Mouse (Mus musculus) lung, adult 18-20 months (tissue): Measurements from ENCODE around the gene C2cd4c.

Source experiments
- DNase-seq, 2 experiments: peaks; one replicate each; pipeline ENCODE4 v3.0.0; 2022; ENCODE audit warnings: mixed read lengths in 2 of 2

Gene C2cd4c

GRCm38 (mm10) chr10:79578276-79578675 lies 35.5 kb downstream of the C2cd4c start:
- DNase-seq = no peak

GRCm38 (mm10) chr10:79577376-79577775 lies 36.4 kb downstream of the C2cd4c start:
- no peak for DNase-seq

GRCm38 (mm10) chr10:79575754-79576153 lies 38.1 kb downstream of the C2cd4c start:
- no peak for DNase-seq

GRCm38 (mm10) chr10:79574796-79575195 lies 39.0 kb downstream of the C2cd4c start:
- no peak for DNase-seq

GRCm38 (mm10) chr10:79574350-79574749 lies 39.5 kb downstream of the C2cd4c start:
- DNase-seq = no peak

GRCm38 (mm10) chr10:79573611-79574010 lies 40.2 kb downstream of the C2cd4c start:
- no peak for DNase-seq

GRCm38 (mm10) chr10:79571314-79571713 lies 42.5 kb downstream of the C2cd4c start:
- DNase-seq = no peak

- DNase-seq = no peak
These were observed 43.9 kb downstream of the C2cd4c start for GRCm38 (mm10) chr10:79569921-79570320.

GRCm38 (mm10) chr10:79559716-79560115 lies 54.1 kb downstream of the C2cd4c start:
- no peak for DNase-seq

- DNase-seq = peak in 1 of 2 experiments; percentile 0
These were observed 56.3 kb downstream of the C2cd4c start for GRCm38 (mm10) chr10:79557496-79557895.

- DNase-seq = peak in 1 of 2 experiments; percentile 2
These were observed 56.9 kb downstream of the C2cd4c start for GRCm38 (mm10) chr10:79556951-79557350.
